Mouse (Mus musculus) hindbrain, embryonic 14.5 days (tissue): ENCODE measurements around the gene Tex14. TPM values are rescaled to one million over a fixed set of nuclear protein-coding genes. Genes with fewer than 3 reads are reported as not detected.
"Not testable (repeated sequence)": the region's sequence is repeated elsewhere in the genome, so short reads cannot be mapped to it uniquely, and the experiment has no call there.

Source experiments
- ATAC-seq: fragments of 200-750 bp; cut with Nextera tagmentation; 2 replicates; pipeline ENCODE4 v1.8.0; 2017; ENCODE audit warnings: moderate number of reproducible peaks, mild to moderate bottlenecking, moderate TSS enrichment, moderate library complexity; ENCODE audit not compliant: low FRiP score
- DNase-seq: peaks from one replicate; pipeline ENCODE4 v3.0.0-alpha.2; 2015; ENCODE audit warnings: low spot score
- H3K27ac ChIP-seq: fragments of 300-500 bp; sonication (generic); 2 replicates; pipeline ENCODE4 v1.5.1; 2014; ENCODE audit warnings: mild to moderate bottlenecking, moderate library complexity
- H3K27me3 ChIP-seq: fragments of 300-500 bp; sonication (generic); 2 replicates; pipeline ENCODE4 v1.6.1; 2014; ENCODE audit warnings: mild to moderate bottlenecking, low read length, mixed read lengths; ENCODE audit not compliant: control insufficient read depth, insufficient read depth
- H3K36me3 ChIP-seq: fragments of 300-500 bp; sonication (generic); replicated peaks from 2 replicates; pipeline ENCODE4 v1.6.1; 2014; ENCODE audit not compliant: control insufficient read depth, insufficient read depth
- H3K4me1 ChIP-seq: fragments of 300-500 bp; sonication (generic); replicated peaks from 2 replicates; pipeline ENCODE4 v1.6.1; 2014; ENCODE audit warnings: antibody characterized with exemption, low read length, mixed read lengths; ENCODE audit not compliant: control insufficient read depth, insufficient read depth
- H3K4me2 ChIP-seq: fragments of 300-500 bp; sonication (generic); replicated peaks from 2 replicates; pipeline ENCODE4 v1.6.1; 2014; ENCODE audit warnings: mild to moderate bottlenecking, moderate library complexity
- H3K4me3 ChIP-seq: fragments of 300-500 bp; sonication (generic); replicated peaks from 2 replicates; pipeline ENCODE4 v1.5.1; 2014; ENCODE audit warnings: mild to moderate bottlenecking, low read length
- H3K9ac ChIP-seq: fragments of 300-500 bp; sonication (generic); 2 replicates; pipeline ENCODE4 v1.6.1; 2014
- H3K9me3 ChIP-seq: fragments of 300-500 bp; sonication (generic); 2 replicates; pipeline ENCODE4 v1.6.1; 2016; ENCODE audit warnings: low read length; ENCODE audit not compliant: control insufficient read depth
- WGBS: fragments of 180-500 bp; shearing (Covaris S2); extraction: QIAGEN DNeasy Blood & Tissue Kit; methylation state at CpG from one replicate; pipeline ENCODE4 v1.1.7; 2014; 5-methylcytosine and 5-hydroxymethylcytosine counted together
- polyA plus RNA-seq: library from polyadenylated mRNA; unstranded; fragments of >200 nt; fragmentation: Nextera tagmentation; extraction: Ambion mirVana; gene quantifications from 2 replicates; pipeline ENCODE4 v1.2.1, GENCODE M21; 2014

Gene Tex14
- polyA plus RNA-seq, 1 experiment from 2014 or later = 0.72 TPM

GRCm38 (mm10) chr11:87445593-87445992 lies 40.7 kb downstream of the Tex14 start:
- DNase-seq, H3K9me3 ChIP-seq, H3K27me3 ChIP-seq, H3K27ac ChIP-seq, H3K36me3 ChIP-seq, H3K9ac ChIP-seq, ATAC-seq, H3K4me3 ChIP-seq, H3K4me2 ChIP-seq: not testable (repeated sequence)
- H3K4me1 ChIP-seq = peaks cover 10% of the 10 kb centered on the region; the same call in 1 of the 2 replicates
- WGBS = 92% methylated on average over 2 of the region's 4 CpGs

GRCm38 (mm10) chr11:87446159-87446558 lies 41.3 kb downstream of the Tex14 start:
- DNase-seq = no peak
- 91% methylated on average over 3 of the region's 3 CpGs for WGBS
- Histone ChIP-seq H3K9ac (no peak overlapping the region), H3K4me1 (peaks cover 10% of the 10 kb centered on the region; the same call in 1 of the 2 replicates), H3K9me3 (no peaks in the 10 kb centered on the region), H3K27me3 (no peaks in the 10 kb centered on the region), H3K4me2 (no peak overlapping the region), H3K27ac (no peak overlapping the region), H3K36me3 (no peaks in the 10 kb centered on the region), H3K4me3 (no peak overlapping the region)
- ATAC-seq = no peak

- Histone ChIP-seq H3K9me3 (no peaks in the 10 kb centered on the region), H3K36me3 (no peaks in the 10 kb centered on the region), H3K27ac (no peak overlapping the region; the same call in 1 of the 2 replicates), H3K4me2 (peak overlapping the region; percentile 54), H3K4me3 (no peak overlapping the region), H3K4me1 (peaks cover 5% of the 10 kb centered on the region; the same call in 1 of the 2 replicates), H3K9ac (no peak overlapping the region; the same call in 1 of the 2 replicates), H3K27me3 (no peaks in the 10 kb centered on the region)
- ATAC-seq (no peak), DNase-seq (no peak)
Observed at GRCm38 (mm10) chr11:87447429-87447828, 42.6 kb downstream of the Tex14 start.

GRCm38 (mm10) chr11:87448081-87448475 lies 43.2 kb downstream of the Tex14 start:
- H3K27me3 ChIP-seq, H3K36me3 ChIP-seq, H3K4me1 ChIP-seq, H3K9me3 ChIP-seq: not testable (repeated sequence)
- DNase-seq (peak; percentile 64), ATAC-seq (peak; percentile 95)
- peak overlapping the region; percentile 23 for H3K4me3 ChIP-seq
- peak overlapping the region; percentile 74 for H3K27ac ChIP-seq
- WGBS = under 1% methylated on average over 32 of the region's 34 CpGs
- peak overlapping the region; percentile 54 for H3K4me2 ChIP-seq
- peak overlapping the region; percentile 54 for H3K9ac ChIP-seq

- not testable (repeated sequence) for H3K9ac ChIP-seq, H3K27me3 ChIP-seq, H3K36me3 ChIP-seq, H3K9me3 ChIP-seq, H3K4me1 ChIP-seq, H3K4me3 ChIP-seq
- ATAC-seq (peak; percentile 95), DNase-seq (peak; percentile 79)
- under 1% methylated on average over 6 of the region's 32 CpGs for WGBS
- peak overlapping the region; percentile 54 for H3K4me2 ChIP-seq
- H3K27ac ChIP-seq = peak overlapping the region; percentile 74
Observed at GRCm38 (mm10) chr11:87448476-87449199, 43.8 kb downstream of the Tex14 start.

- Histone ChIP-seq H3K27me3 (no peaks in the 10 kb centered on the region), H3K4me3 (no peak overlapping the region), H3K4me2 (peak overlapping the region; percentile 13), H3K9me3 (no peaks in the 10 kb centered on the region), H3K36me3 (no peaks in the 10 kb centered on the region), H3K9ac (no peak overlapping the region), H3K4me1 (peaks cover 3% of the 10 kb centered on the region; the same call in 1 of the 2 replicates), H3K27ac (peak overlapping the region; percentile 35; the same call in 1 of the 2 replicates)
- 13% methylated on average over 3 of the region's 3 CpGs for WGBS
- ATAC-seq (no peak), DNase-seq (no peak)
Observed at GRCm38 (mm10) chr11:87449200-87449547, 44.3 kb downstream of the Tex14 start.

GRCm38 (mm10) chr11:87449847-87450246 lies 45.0 kb downstream of the Tex14 start:
- H3K4me1 ChIP-seq, ATAC-seq, H3K9me3 ChIP-seq, H3K4me2 ChIP-seq, H3K4me3 ChIP-seq, H3K27ac ChIP-seq, H3K9ac ChIP-seq, H3K36me3 ChIP-seq, H3K27me3 ChIP-seq, DNase-seq: not testable (repeated sequence)
- WGBS = 68% methylated on average over 5 of the region's 5 CpGs

GRCm38 (mm10) chr11:87452779-87453178 lies 47.9 kb downstream of the Tex14 start:
- not testable (repeated sequence) for H3K4me3 ChIP-seq, H3K27me3 ChIP-seq, H3K4me1 ChIP-seq, H3K27ac ChIP-seq, H3K4me2 ChIP-seq, H3K9me3 ChIP-seq, H3K9ac ChIP-seq, H3K36me3 ChIP-seq, ATAC-seq, DNase-seq
- 72% methylated on average over 6 of the region's 8 CpGs for WGBS

GRCm38 (mm10) chr11:87453216-87454034 lies 48.6 kb downstream of the Tex14 start:
- Histone ChIP-seq H3K4me1 (0 out of 2 replicates have a peak, but pooled peaks cover 3% of the 10 kb centered on the region), H3K9ac (no peak overlapping the region), H3K4me3 (no peak overlapping the region), H3K9me3 (no peaks in the 10 kb centered on the region), H3K27me3 (no peaks in the 10 kb centered on the region), H3K27ac (no peak overlapping the region), H3K36me3 (no peaks in the 10 kb centered on the region), H3K4me2 (no peak overlapping the region)
- ATAC-seq (no peak), DNase-seq (no peak)
- 36% methylated on average over 13 of the region's 13 CpGs for WGBS
